Mouse (Mus musculus) lung, postnatal 0 days (tissue): ENCODE measurements around the gene Ctnna2.

Experiments used
- CTCF ChIP-seq: IDR thresholded peaks from 2 replicates; pipeline ENCODE4 v1.5.1; 2016; ENCODE audit warnings: antibody characterized with exemption, mild to moderate bottlenecking
- EP300 ChIP-seq: IDR thresholded peaks from 2 replicates; pipeline ENCODE4 v1.6.1; 2016; ENCODE audit warnings: antibody characterized with exemption, mild to moderate bottlenecking, control low read depth

DNA sequence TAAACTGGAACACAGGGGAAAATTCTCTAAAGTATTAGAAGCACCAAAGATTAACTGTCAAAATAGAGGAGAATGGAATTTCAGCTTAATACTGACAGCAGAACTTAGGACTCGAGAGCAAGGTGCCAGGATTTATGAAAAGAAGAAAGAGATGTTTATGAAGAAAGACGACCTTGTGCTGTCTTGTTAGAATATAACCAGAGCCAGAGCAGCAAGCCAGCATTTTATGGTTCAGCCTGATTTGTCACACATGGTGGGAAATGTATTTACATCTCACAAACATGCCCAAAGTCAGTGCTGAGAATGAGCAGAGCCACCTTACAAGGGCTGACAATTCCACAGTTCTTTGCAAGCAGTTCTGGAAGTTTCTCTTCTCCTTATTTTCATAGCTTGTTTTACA is 110.2 kb downstream of the Ctnna2 start:
- TF ChIP-seq CTCF (no peak), EP300 (no peak)
